Mouse (Mus musculus) limb, embryonic 15.5 days (tissue): Measurements from ENCODE around the gene Glis3. TPM values are rescaled to one million over a fixed set of nuclear protein-coding genes. Genes with fewer than 3 reads are reported as not detected.

Source experiments
- ATAC-seq: fragments of 200-750 bp; cut with Nextera tagmentation; 2 replicates; pipeline ENCODE4 v1.8.0; 2017; ENCODE audit warnings: low read depth, moderate TSS enrichment; ENCODE audit not compliant: insufficient number of reproducible peaks, low FRiP score, low TSS enrichment
- H3K27ac ChIP-seq: fragments of 300-500 bp; sonication (generic); 2 replicates; pipeline ENCODE4 v1.5.1; 2015; ENCODE audit warnings: moderate library complexity, mild to moderate bottlenecking, inconsistent platforms
- H3K27me3 ChIP-seq: fragments of 300-500 bp; sonication (generic); 2 replicates; pipeline ENCODE4 v1.6.1; 2015; ENCODE audit warnings: inconsistent platforms
- H3K36me3 ChIP-seq: fragments of 300-500 bp; sonication (generic); 2 replicates; pipeline ENCODE4 v1.6.1; 2015; ENCODE audit warnings: inconsistent platforms
- H3K4me1 ChIP-seq: fragments of 300-500 bp; sonication (generic); 2 replicates; pipeline ENCODE4 v1.6.1; 2015; ENCODE audit warnings: inconsistent platforms
- H3K4me2 ChIP-seq: fragments of 300-500 bp; sonication (generic); 2 replicates; pipeline ENCODE4 v1.6.1; 2015; ENCODE audit warnings: mild to moderate bottlenecking, inconsistent platforms
- H3K4me3 ChIP-seq: fragments of 300-500 bp; sonication (generic); 2 replicates; pipeline ENCODE4 v1.5.1; 2015; ENCODE audit warnings: mild to moderate bottlenecking, inconsistent platforms
- H3K9ac ChIP-seq: fragments of 300-500 bp; sonication (generic); 2 replicates; pipeline ENCODE4 v1.6.1; 2015; ENCODE audit warnings: inconsistent platforms
- H3K9me3 ChIP-seq: fragments of 300-500 bp; sonication (generic); 2 replicates; pipeline ENCODE4 v1.6.1; 2016; ENCODE audit warnings: inconsistent platforms
- WGBS: fragments of 180-500 bp; shearing (Covaris S2); methylation state at CpG from one replicate; pipeline ENCODE4 v1.1.7; 2015; 5-methylcytosine and 5-hydroxymethylcytosine counted together
- polyA plus RNA-seq: library from polyadenylated mRNA; unstranded; fragments of >200 nt; fragmentation: Nextera tagmentation; extraction: Ambion mirVana; gene quantifications from 2 replicates; pipeline ENCODE4 v1.2.1, GENCODE M21; 2015

The Glis3 gene
- polyA plus RNA-seq, 1 experiment from 2014 or later: 3.0 TPM

DNA sequence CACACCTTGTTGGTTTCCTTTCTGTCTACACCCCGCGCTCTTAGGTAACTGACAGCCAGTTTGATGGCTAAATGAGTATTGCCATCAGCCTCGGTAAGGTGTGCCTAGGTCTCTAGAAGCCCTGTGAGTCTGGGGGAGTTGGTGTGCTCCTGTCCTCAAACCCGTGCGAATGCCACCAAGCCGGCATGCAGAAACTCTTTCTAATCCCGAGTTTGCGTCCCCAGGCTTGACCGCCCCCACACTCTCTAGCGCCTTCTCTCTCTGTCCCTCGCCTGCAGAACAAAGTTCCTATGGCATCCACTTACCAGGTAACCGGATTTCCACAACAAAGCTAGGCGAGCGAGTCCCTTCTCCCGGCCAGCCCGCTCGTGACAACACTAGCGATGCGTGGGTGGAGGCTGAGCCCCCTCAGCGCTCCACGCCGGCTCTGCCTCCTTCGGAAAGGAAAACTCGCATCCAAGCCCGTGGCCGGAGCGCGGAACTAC is 544 bp downstream of the Glis3 start:
- H3K9ac ChIP-seq: peak overlapping the region; percentile 35
- peaks cover 10% of the 10 kb centered on the region for H3K27me3 ChIP-seq
- peak overlapping the region; percentile 54 for H3K4me3 ChIP-seq
- peak overlapping the region; percentile 65 for H3K27ac ChIP-seq
- no peaks in the 10 kb centered on the region for H3K36me3 ChIP-seq
- H3K4me1 ChIP-seq: peaks cover 24% of the 10 kb centered on the region
- peak overlapping the region; percentile 93 for H3K4me2 ChIP-seq
- under 1% methylated on average over 28 of the region's 28 CpGs for WGBS
- no peaks in the 10 kb centered on the region for H3K9me3 ChIP-seq
- no peak for ATAC-seq

DNA sequence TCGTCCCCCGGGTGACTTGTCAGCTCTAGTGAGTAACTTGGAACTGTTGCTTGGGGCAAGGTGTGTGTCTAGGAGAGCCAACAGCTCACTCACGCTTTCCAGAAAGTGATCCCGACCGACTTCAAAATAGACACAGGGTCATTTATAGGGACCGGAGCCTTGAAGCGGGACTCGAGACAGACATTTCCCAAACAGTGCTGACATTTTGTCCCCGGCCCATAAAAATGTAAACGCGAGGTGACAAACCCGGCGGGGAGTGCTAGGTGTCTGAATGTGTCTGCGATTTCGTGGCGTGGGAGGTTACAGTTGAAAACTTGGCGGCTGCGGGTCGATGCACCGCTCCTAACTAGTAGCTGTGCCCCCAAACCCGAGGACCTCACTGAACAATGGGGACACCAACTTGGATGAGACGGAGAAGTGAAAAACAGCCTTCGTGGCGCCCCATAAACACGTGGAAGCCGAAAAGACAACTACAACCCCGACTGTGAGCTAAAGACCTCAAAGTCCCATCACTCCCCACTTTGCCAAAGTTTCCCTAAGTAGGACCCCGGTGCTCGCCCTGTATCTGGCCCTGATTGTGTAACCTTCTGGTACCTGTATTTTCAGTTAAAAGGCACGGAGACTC is 1.1 kb downstream of the Glis3 start:
- Histone ChIP-seq H3K9ac (peak overlapping the region; percentile 15; the same call in 1 of the 2 replicates), H3K36me3 (no peaks in the 10 kb centered on the region), H3K27ac (no peak overlapping the region), H3K4me3 (peak overlapping the region; percentile 54), H3K4me1 (peaks cover 24% of the 10 kb centered on the region), H3K27me3 (peaks cover 10% of the 10 kb centered on the region), H3K4me2 (peak overlapping the region; percentile 93), H3K9me3 (no peaks in the 10 kb centered on the region)
- ATAC-seq: no peak
- WGBS: under 1% methylated on average over 30 of the region's 30 CpGs

DNA sequence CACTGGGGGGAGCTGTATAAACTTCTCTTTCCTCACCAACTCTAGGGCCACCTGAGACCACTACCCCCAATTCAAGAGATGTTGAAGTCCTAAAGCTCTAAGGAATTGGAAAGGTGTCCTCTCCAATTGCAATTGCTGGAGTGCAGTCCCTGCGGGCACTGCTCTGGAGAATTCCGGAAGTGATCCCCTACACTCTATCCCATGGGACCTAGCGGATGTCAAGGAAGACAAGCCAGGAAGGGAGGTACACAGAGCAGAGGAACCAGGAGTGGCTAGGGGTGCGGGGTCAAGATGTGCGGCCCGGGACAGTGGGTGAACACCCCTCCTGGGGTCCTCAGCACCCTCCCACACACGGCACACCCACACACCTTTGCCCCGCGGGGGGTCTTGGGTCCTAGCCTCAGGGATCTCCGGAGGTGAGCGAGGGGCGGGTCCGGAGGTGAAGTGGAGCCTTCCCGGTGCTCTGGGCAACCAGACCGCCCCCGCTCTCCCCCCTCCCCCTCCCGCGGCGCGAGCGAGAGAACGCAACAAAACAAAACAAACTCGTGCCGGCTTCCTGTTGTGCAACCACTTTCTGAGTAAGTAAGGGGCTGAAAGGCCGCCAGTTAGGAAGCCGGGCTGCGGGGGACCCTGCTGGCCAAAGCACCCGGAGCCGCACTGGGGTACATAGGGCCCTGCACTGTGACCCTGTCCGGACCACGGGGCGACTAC is 2.0 kb downstream of the Glis3 start:
- no peaks in the 10 kb centered on the region for H3K36me3 ChIP-seq
- peak overlapping the region; percentile 93 for H3K4me2 ChIP-seq
- H3K27ac ChIP-seq: no peak overlapping the region
- ATAC-seq: no peak
- H3K4me1 ChIP-seq: peaks cover 24% of the 10 kb centered on the region
- under 1% methylated on average over 32 of the region's 32 CpGs for WGBS
- peak overlapping the region; percentile 15; the same call in 1 of the 2 replicates for H3K9ac ChIP-seq
- peaks cover 10% of the 10 kb centered on the region for H3K27me3 ChIP-seq
- H3K4me3 ChIP-seq: peak overlapping the region; percentile 54
- no peaks in the 10 kb centered on the region for H3K9me3 ChIP-seq

DNA sequence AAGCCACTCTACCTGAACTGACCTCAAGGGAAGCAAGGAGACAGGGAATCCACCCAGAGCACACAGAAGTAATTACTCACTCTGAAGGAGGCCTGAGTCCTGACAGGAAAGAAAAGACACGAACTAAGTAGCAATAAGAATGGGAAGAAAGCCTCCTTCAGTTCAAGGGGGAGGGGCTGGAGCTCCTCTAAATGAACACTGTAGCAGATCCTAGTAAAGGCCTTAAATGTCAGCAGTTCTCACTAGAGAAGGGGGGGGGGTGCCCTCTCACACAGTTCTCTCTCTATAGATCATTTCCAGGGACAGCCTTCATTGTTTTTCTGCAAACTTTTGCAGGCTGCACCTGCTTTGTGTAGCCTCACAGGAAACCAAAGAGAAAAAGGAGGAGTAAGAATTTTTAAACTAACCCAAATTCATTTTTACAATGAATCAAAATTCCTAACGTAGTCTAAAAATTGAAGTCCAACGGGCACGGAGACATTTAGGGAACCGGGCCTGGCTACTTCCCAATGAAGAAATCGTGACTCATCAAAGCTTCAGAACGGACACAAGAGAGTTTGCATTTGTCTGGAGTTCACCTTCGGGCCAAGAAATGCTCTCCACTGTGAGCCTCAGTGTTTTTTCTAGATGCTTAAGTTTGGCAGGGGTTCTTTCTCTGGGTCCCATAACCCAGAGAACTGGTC is 2.7 kb downstream of the Glis3 start:
- 28% methylated on average over 8 of the region's 8 CpGs for WGBS
- Histone ChIP-seq H3K27ac (no peak overlapping the region), H3K27me3 (peaks cover 10% of the 10 kb centered on the region), H3K4me1 (peaks cover 24% of the 10 kb centered on the region), H3K4me3 (peak overlapping the region; percentile 54), H3K4me2 (peak overlapping the region; percentile 93), H3K9me3 (no peaks in the 10 kb centered on the region), H3K36me3 (no peaks in the 10 kb centered on the region), H3K9ac (no peak overlapping the region)
- no peak for ATAC-seq

DNA sequence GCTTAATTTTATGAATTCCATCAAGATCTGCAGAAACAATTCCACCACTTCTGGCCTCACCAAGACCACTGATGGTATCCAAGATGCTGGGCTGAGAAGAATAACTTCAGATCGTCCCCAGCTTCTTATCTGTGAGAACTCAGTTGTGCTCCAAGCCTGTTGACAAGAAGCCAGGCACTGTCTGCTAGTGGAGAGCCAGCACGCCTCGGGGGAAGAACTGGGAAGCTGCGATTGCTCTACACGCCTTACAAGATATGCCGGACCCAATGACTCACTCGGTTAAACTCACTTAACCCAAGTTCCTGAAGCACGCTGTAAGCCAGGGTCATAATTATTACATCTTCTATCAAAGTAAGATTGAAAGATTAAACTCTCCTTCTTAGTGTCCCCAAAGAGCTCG is 16.1 kb downstream of the Glis3 start:
- no peak for ATAC-seq
- Histone ChIP-seq H3K9me3 (no peaks in the 10 kb centered on the region), H3K36me3 (no peaks in the 10 kb centered on the region), H3K4me1 (peaks cover 9% of the 10 kb centered on the region; the same call in 1 of the 2 replicates), H3K4me3 (no peak overlapping the region), H3K4me2 (no peak overlapping the region), H3K27ac (no peak overlapping the region), H3K27me3 (peaks cover 3% of the 10 kb centered on the region; the same call in 1 of the 2 replicates), H3K9ac (no peak overlapping the region)
- WGBS: 66% methylated on average over 9 of the region's 9 CpGs

DNA sequence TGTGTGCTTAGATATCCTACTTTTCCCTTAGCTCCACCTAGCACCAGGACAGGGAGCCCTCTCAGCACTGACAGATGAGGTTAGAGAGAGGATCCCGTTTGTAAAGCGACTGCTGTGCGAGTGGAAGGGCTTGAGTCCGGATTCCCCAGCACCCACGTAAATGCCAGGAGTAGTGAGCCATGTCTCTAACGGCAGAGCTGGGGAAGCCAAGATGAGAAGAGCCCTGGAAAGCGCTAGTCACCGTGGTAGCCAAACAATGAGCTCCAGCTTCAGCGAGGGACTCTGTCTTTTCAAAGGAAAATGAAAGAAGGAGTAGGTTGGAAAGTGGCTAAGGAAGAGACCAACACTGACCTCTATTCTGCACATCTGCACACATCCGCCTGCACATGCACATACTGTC is 16.7 kb downstream of the Glis3 start:
- H3K27ac ChIP-seq: no peak overlapping the region
- no peak overlapping the region for H3K9ac ChIP-seq
- no peaks in the 10 kb centered on the region for H3K36me3 ChIP-seq
- no peaks in the 10 kb centered on the region for H3K9me3 ChIP-seq
- H3K27me3 ChIP-seq: peaks cover 3% of the 10 kb centered on the region; the same call in 1 of the 2 replicates
- H3K4me3 ChIP-seq: no peak overlapping the region
- no peak overlapping the region for H3K4me2 ChIP-seq
- peaks cover 9% of the 10 kb centered on the region; the same call in 1 of the 2 replicates for H3K4me1 ChIP-seq
- no peak for ATAC-seq
- 73% methylated on average over 10 of the region's 10 CpGs for WGBS

DNA sequence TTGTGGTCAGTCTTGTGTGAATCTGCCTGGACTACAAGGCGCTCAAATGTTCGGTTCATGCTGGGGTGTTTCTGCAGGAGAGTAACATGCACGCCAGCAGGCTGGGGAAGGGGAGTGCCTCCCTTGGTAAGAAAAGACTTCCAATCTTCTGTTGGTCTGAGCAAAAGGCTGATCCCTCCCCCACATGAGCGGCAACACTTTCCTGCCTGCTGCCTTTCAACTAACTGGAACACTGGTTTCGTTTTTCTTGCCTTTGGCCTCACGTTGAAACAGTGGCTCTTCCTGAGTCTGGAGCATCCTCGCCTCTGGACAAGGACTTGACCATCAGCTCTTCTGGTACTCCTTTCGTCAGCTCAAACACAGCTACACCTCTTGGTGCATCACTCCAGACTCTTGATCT is 17.4 kb downstream of the Glis3 start:
- Histone ChIP-seq H3K9ac (no peak overlapping the region), H3K9me3 (no peaks in the 10 kb centered on the region), H3K27ac (no peak overlapping the region), H3K4me1 (peaks cover 9% of the 10 kb centered on the region; the same call in 1 of the 2 replicates), H3K36me3 (no peaks in the 10 kb centered on the region), H3K4me2 (no peak overlapping the region), H3K27me3 (peaks cover 3% of the 10 kb centered on the region; the same call in 1 of the 2 replicates), H3K4me3 (no peak overlapping the region)
- WGBS: 67% methylated on average over 8 of the region's 8 CpGs
- ATAC-seq: no peak

DNA sequence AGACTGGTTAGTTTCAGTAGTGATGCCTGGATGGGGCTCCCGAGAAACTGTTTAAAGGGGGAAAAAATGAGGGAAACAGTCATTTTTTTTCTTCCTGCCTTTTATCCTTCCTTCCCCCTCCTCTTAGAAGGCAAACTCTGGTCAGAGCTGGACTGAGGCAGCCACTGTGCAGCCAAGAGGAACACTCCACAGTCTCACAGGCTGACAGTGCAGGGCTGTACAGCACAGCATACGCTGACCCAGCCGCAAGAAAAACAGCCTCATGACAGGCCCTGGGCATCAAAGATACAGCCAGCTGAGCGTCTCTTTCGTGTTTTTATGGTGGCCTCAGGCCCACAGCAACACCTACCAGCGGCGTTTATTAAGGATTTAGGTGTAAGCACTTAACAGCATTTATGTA is 19.0 kb downstream of the Glis3 start:
- Histone ChIP-seq H3K9me3 (no peaks in the 10 kb centered on the region), H3K4me1 (peaks cover 9% of the 10 kb centered on the region; the same call in 1 of the 2 replicates), H3K4me2 (no peak overlapping the region), H3K27me3 (peaks cover 3% of the 10 kb centered on the region; the same call in 1 of the 2 replicates), H3K36me3 (no peaks in the 10 kb centered on the region), H3K9ac (no peak overlapping the region), H3K4me3 (no peak overlapping the region), H3K27ac (no peak overlapping the region)
- WGBS: 53% methylated on average over 7 of the region's 7 CpGs
- no peak for ATAC-seq

DNA sequence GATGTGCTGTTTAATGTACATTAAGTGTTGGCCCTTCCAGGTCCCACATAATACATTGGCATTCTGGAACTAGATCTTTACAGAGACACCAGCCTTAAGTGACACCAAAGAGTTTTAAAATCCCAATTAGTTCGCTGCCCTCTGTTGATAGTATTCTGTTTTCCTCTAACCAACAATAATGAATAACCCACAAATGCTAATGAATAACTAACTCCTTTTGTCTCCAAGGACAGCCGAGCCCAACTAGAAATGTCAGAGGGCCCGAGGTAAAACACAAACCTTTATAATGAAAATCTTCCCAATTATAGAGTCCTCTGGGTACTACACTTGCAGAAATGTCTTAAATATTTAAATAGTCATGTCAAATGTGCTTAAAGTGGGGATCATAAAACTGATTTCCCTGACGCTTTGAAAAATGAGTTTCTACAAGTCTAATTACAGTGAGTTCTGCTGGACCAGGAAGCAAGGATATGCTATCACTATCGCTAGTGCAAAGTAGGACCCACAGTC is 22.1 kb downstream of the Glis3 start:
- ATAC-seq: no peak

DNA sequence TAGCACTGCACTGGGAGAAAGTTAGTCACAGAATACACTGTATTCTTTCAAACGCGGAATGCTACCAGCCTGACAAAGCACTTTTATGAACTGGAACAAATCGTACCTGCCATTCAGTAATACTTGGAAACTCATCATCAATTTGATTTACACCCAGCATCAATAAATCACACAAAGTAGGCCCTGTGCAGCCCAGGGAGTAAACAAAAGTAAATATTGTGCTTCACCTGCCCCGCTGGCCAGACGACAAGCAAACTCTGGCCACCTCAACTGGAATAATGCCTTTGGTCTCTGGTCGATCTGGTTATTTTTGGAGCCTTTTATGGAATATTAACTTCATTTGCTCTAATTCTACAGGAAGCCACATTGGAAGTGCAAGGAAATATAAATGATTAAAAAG is 23.0 kb downstream of the Glis3 start:
- Histone ChIP-seq H3K9me3 (no peaks in the 10 kb centered on the region), H3K27ac (no peak overlapping the region), H3K36me3 (no peaks in the 10 kb centered on the region), H3K27me3 (peaks cover 3% of the 10 kb centered on the region; the same call in 1 of the 2 replicates), H3K4me1 (0 out of 2 replicates have a peak, but pooled peaks cover 2% of the 10 kb centered on the region), H3K4me3 (no peak overlapping the region), H3K9ac (no peak overlapping the region), H3K4me2 (no peak overlapping the region)
- WGBS: 53% methylated on average over 6 of the region's 6 CpGs
- no peak for ATAC-seq

More for the DNA sequence above, 22.1 kb downstream of the Glis3 start:
- no peaks in the 10 kb centered on the region for H3K36me3 ChIP-seq
- H3K4me1 ChIP-seq: 0 out of 2 replicates have a peak, but pooled peaks cover 6% of the 10 kb centered on the region
- WGBS: 64% methylated on average over 5 of the region's 5 CpGs
- no peak overlapping the region for H3K4me2 ChIP-seq
- no peak overlapping the region for H3K27ac ChIP-seq
- no peaks in the 10 kb centered on the region for H3K9me3 ChIP-seq
- H3K9ac ChIP-seq: no peak overlapping the region
- H3K4me3 ChIP-seq: no peak overlapping the region
- peaks cover 3% of the 10 kb centered on the region; the same call in 1 of the 2 replicates for H3K27me3 ChIP-seq

DNA sequence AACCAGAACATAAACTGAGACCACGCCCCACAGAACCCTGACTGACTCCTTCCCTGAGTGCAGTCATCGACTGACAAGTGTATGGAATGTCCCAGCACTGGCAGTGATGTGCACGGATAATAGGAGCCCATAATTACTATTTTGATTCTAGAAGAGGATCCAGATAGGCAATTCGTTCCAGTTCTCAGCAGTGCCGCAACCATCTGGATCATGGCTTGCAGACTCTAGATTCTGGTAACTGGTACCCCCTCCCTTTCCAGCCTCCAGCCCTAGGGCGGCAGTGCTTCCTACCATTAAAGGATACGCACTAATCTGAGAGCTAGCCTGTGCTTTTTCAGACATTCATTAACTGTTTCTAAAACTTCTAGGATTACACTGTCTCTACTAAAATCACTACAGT is 24.7 kb downstream of the Glis3 start:
- WGBS: 55% methylated on average over 7 of the region's 7 CpGs
- Histone ChIP-seq H3K4me2 (no peak overlapping the region), H3K27me3 (peaks cover 3% of the 10 kb centered on the region; the same call in 1 of the 2 replicates), H3K4me1 (0 out of 2 replicates have a peak, but pooled peaks cover 2% of the 10 kb centered on the region), H3K27ac (no peak overlapping the region), H3K9ac (no peak overlapping the region), H3K36me3 (no peaks in the 10 kb centered on the region), H3K9me3 (no peaks in the 10 kb centered on the region), H3K4me3 (no peak overlapping the region)
- no peak for ATAC-seq
